Mouse (Mus musculus) hindbrain, embryonic 11.5 days (tissue): ENCODE measurements at regions not wholly inside any gene's neighbourhood (a gene's known extent, or its start where the extent isn't known, plus 50 kb on each side); places are given as distances from the start of the nearest gene placed in this dataset.
A peak's percentile ranks its signal among the peaks of the same experiment; 100 is the strongest.

Source experiments
- ATAC-seq: fragments of 200-750 bp; cut with Nextera tagmentation; 2 replicates; pipeline ENCODE4 v1.8.0; 2017; ENCODE audit warnings: mild to moderate bottlenecking, moderate TSS enrichment, moderate library complexity; ENCODE audit not compliant: low FRiP score
- DNase-seq: peaks from one replicate; pipeline ENCODE4 v3.0.0-alpha.2; 2015; ENCODE audit warnings: low spot score
- H3K27ac ChIP-seq: fragments of 300-500 bp; sonication (generic); 2 replicates; pipeline ENCODE4 v1.5.1; 2014; ENCODE audit warnings: mild to moderate bottlenecking, low read depth, low read length
- H3K27me3 ChIP-seq: fragments of 300-500 bp; sonication (generic); 2 replicates; pipeline ENCODE4 v1.6.1; 2014; ENCODE audit warnings: mild to moderate bottlenecking, low read length, moderate library complexity, mixed read lengths; ENCODE audit not compliant: control insufficient read depth, insufficient read depth
- H3K36me3 ChIP-seq: fragments of 300-500 bp; sonication (generic); 2 replicates; pipeline ENCODE4 v1.6.1; 2014; ENCODE audit warnings: mild to moderate bottlenecking, low read length, moderate library complexity, mixed read lengths; ENCODE audit not compliant: control insufficient read depth, insufficient read depth
- H3K4me1 ChIP-seq: fragments of 300-500 bp; sonication (generic); replicated peaks from 2 replicates; pipeline ENCODE4 v1.6.1; 2014; ENCODE audit warnings: low read length, mixed read lengths; ENCODE audit not compliant: control insufficient read depth, insufficient read depth
- H3K4me2 ChIP-seq: fragments of 300-500 bp; sonication (generic); replicated peaks from 2 replicates; pipeline ENCODE4 v1.6.1; 2014; ENCODE audit warnings: mild to moderate bottlenecking, low read depth, low read length
- H3K4me3 ChIP-seq: fragments of 300-500 bp; sonication (generic); 2 replicates; pipeline ENCODE4 v1.5.1; 2014; ENCODE audit warnings: low read depth, low read length
- H3K9ac ChIP-seq: fragments of 300-500 bp; sonication (generic); 2 replicates; pipeline ENCODE4 v1.6.1; 2014; ENCODE audit warnings: low read depth, low read length
- H3K9me3 ChIP-seq: fragments of 300-500 bp; sonication (generic); 2 replicates; pipeline ENCODE4 v1.6.1; 2016; ENCODE audit warnings: low read length; ENCODE audit not compliant: control insufficient read depth
- WGBS: fragments of 180-500 bp; shearing (Covaris S2); extraction: QIAGEN DNeasy Blood & Tissue Kit; methylation state at CpG from one replicate; pipeline ENCODE4 v1.1.7; 2014; 5-methylcytosine and 5-hydroxymethylcytosine counted together

DNA sequence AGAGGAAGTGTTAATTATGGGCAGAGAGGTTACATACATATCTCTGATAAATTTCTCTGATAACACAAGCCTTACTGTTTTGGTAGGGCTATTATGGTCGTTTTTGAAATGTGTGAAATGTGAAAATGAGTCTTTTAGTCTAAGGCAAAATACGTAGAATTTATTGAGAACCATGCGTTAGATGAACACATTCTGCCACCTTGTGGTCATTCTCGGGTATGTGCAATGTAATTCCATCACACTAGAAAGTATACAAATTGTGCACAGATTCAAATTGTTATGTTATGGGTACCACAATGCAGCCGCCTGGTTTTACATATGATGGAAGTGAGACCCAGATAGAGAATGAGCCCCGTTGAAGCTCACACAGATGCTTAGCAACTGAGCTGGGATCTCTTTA lies 138.7 kb downstream of the Cdr1 start:
- 13% methylated on average over 6 of the region's 6 CpGs for WGBS

DNA sequence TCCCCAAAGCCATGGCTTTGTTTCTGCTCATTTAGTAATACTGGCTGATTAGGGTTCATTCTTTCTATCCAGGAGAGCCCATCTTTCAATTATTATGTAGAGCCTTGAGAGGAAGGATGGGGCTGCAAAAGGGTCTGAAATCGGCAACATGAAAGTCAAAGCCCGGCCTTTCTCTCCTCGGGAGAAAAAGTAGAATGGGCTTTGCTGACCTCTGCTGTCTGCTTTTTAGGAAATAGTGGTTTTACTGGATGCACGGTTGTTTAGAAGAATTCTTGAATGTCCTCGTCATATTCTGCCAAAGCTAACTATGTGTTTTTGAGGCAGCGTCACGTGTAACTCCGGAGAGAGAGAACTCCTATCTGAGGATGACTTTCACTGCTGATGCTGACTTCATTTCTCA lies 142.2 kb downstream of the Cdr1 start:
- ATAC-seq = no peak
- H3K9ac ChIP-seq = no peak overlapping the region
- H3K4me2 ChIP-seq = no peak overlapping the region
- no peaks in the 10 kb centered on the region for H3K36me3 ChIP-seq
- H3K27me3 ChIP-seq = no peaks in the 10 kb centered on the region
- no peak overlapping the region for H3K4me3 ChIP-seq
- no peak overlapping the region for H3K27ac ChIP-seq
- DNase-seq = peak; percentile 2
- H3K9me3 ChIP-seq = no peaks in the 10 kb centered on the region
- H3K4me1 ChIP-seq = no peaks in the 10 kb centered on the region
- WGBS = 49% methylated on average over 8 of the region's 8 CpGs

More for the DNA sequence above, 138.7 kb downstream of the Cdr1 start:
- no peaks in the 10 kb centered on the region for H3K27me3 ChIP-seq
- no peaks in the 10 kb centered on the region for H3K9me3 ChIP-seq
- no peak overlapping the region for H3K27ac ChIP-seq
- H3K4me3 ChIP-seq = no peak overlapping the region
- ATAC-seq = no peak
- no peak overlapping the region for H3K9ac ChIP-seq
- no peaks in the 10 kb centered on the region for H3K4me1 ChIP-seq
- DNase-seq = peak; percentile 47
- H3K36me3 ChIP-seq = no peaks in the 10 kb centered on the region
- no peak overlapping the region for H3K4me2 ChIP-seq
